Mouse (Mus musculus): ENCODE data around the gene Nfatc4. TPM values are rescaled to one million over a fixed set of nuclear protein-coding genes. Genes with fewer than 3 reads are reported as not detected.

Gene Nfatc4
- polyA plus RNA-seq, 1 experiment from 2014 or later: 6.7 TPM

- no peak for ATAC-seq
- Histone ChIP-seq H3K36me3 (ENCODE audit: control insufficient read depth, insufficient read depth, low read length) (no peaks in the 10 kb centered on the region), H3K27ac (ENCODE audit: low read length) (no peak overlapping the region), H3K27me3 (ENCODE audit: control insufficient read depth, insufficient read depth, low read depth, low read length) (no peaks in the 10 kb centered on the region), H3K9me3 (replicated peaks; ENCODE audit: control insufficient read depth, low read length, poor library complexity, severe bottlenecking) (no peaks in the 10 kb centered on the region), H3K4me2 (ENCODE audit: low read length) (peak overlapping the region; percentile 1; the same call in 1 of the 2 replicates), H3K9ac (ENCODE audit: low read depth, low read length) (no peak overlapping the region), H3K4me3 (ENCODE audit: low read depth, low read length) (no peak overlapping the region), H3K4me1 (ENCODE audit: control insufficient read depth, insufficient read depth, low read length) (peaks cover 44% of the 10 kb centered on the region)
- 75% methylated on average over 4 of the region's 4 CpGs for WGBS
Measured at GRCm38 (mm10) chr14:55857588-55857987, 34.6 kb downstream of the Nfatc4 start.

DNA sequence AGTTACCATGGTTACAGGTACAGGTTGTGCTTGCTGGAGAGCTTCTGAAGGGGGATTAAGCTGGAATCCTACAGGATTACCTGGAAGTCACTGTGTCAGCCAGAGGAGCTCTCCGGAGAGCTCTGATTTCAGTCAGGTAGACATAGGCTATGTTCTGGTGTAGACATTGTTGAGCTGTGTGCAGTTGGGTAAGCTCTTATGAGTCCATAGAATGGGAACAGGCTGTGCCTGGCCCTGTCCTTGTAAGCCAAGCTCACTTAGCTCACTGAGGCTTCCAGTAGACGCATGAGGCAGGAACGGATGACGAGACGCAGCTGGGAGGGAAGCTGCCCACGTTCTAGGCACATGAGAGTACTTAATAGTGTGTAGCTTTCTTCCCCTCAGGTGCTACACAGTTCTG lies 39.2 kb downstream of the Nfatc4 start:
- peaks cover 18% of the 10 kb centered on the region for H3K4me1 ChIP-seq (ENCODE audit: control insufficient read depth, insufficient read depth, low read length)
- H3K36me3 ChIP-seq (ENCODE audit: control insufficient read depth, insufficient read depth, low read length): peaks cover 11% of the 10 kb centered on the region
- ATAC-seq: no peak
- no peaks in the 10 kb centered on the region for H3K9me3 ChIP-seq (replicated peaks; ENCODE audit: control insufficient read depth, low read length, poor library complexity, severe bottlenecking)
- no peak overlapping the region for H3K4me3 ChIP-seq (ENCODE audit: low read depth, low read length)
- 72% methylated on average over 6 of the region's 6 CpGs for WGBS
- H3K9ac ChIP-seq (ENCODE audit: low read depth, low read length): no peak overlapping the region
- no peaks in the 10 kb centered on the region for H3K27me3 ChIP-seq (ENCODE audit: control insufficient read depth, insufficient read depth, low read depth, low read length)
- H3K27ac ChIP-seq (ENCODE audit: low read length): no peak overlapping the region
- no peak overlapping the region for H3K4me2 ChIP-seq (ENCODE audit: low read length)

- no peak for ATAC-seq
- Histone ChIP-seq H3K9me3 (replicated peaks; ENCODE audit: control insufficient read depth, low read length, poor library complexity, severe bottlenecking) (no peaks in the 10 kb centered on the region), H3K4me1 (ENCODE audit: control insufficient read depth, insufficient read depth, low read length) (peaks cover 10% of the 10 kb centered on the region), H3K4me2 (ENCODE audit: low read length) (no peak overlapping the region), H3K27ac (ENCODE audit: low read length) (no peak overlapping the region), H3K4me3 (ENCODE audit: low read depth, low read length) (no peak overlapping the region), H3K9ac (ENCODE audit: low read depth, low read length) (no peak overlapping the region), H3K36me3 (ENCODE audit: control insufficient read depth, insufficient read depth, low read length) (peaks cover 15% of the 10 kb centered on the region), H3K27me3 (ENCODE audit: control insufficient read depth, insufficient read depth, low read depth, low read length) (no peaks in the 10 kb centered on the region)
- 97% methylated on average over 10 of the region's 10 CpGs for WGBS
Measured at GRCm38 (mm10) chr14:55862970-55863369, 40.0 kb downstream of the Nfatc4 start.

DNA sequence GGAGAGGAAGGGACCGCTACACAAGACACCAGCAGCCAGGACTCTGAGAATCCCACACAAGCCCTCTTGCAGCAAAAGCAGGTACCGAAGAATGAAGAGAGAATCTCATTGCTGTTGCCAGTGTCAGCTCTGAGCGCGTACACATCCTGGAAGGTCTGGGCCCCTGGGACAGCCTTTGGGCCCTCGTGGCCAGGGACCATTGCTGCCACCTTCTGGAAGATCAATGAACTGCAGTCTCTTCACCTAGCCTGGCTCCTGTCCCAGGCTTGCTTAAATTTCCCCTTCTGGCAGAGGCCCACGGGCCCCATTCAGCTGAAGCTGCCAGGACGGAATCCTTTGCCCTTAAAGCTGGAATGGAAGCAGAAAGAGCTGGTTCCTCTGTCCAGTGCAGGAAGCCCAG lies 40.8 kb downstream of the Nfatc4 start:
- H3K4me2 ChIP-seq (ENCODE audit: low read length): no peak overlapping the region
- H3K9me3 ChIP-seq (replicated peaks; ENCODE audit: control insufficient read depth, low read length, poor library complexity, severe bottlenecking): no peaks in the 10 kb centered on the region
- H3K36me3 ChIP-seq (ENCODE audit: control insufficient read depth, insufficient read depth, low read length): peaks cover 23% of the 10 kb centered on the region
- no peak for ATAC-seq
- H3K4me3 ChIP-seq (ENCODE audit: low read depth, low read length): no peak overlapping the region
- no peaks in the 10 kb centered on the region for H3K27me3 ChIP-seq (ENCODE audit: control insufficient read depth, insufficient read depth, low read depth, low read length)
- H3K27ac ChIP-seq (ENCODE audit: low read length): no peak overlapping the region
- 25% methylated on average over 7 of the region's 7 CpGs for whole genome bisulfite sequencing
- H3K9ac ChIP-seq (ENCODE audit: low read depth, low read length): no peak overlapping the region
- peaks cover 8% of the 10 kb centered on the region for H3K4me1 ChIP-seq (ENCODE audit: control insufficient read depth, insufficient read depth, low read length)

- no peaks in the 10 kb centered on the region for H3K9me3 ChIP-seq (replicated peaks; ENCODE audit: control insufficient read depth, low read length, poor library complexity, severe bottlenecking)
- no peak overlapping the region for H3K27ac ChIP-seq (ENCODE audit: low read length)
- H3K27me3 ChIP-seq (ENCODE audit: control insufficient read depth, insufficient read depth, low read depth, low read length): no peaks in the 10 kb centered on the region
- peaks cover 35% of the 10 kb centered on the region for H3K36me3 ChIP-seq (ENCODE audit: control insufficient read depth, insufficient read depth, low read length)
- no peak overlapping the region for H3K4me3 ChIP-seq (ENCODE audit: low read depth, low read length)
- no peak overlapping the region for H3K9ac ChIP-seq (ENCODE audit: low read depth, low read length)
- no peak overlapping the region for H3K4me2 ChIP-seq (ENCODE audit: low read length)
- ATAC-seq: no peak
- 37% methylated on average over 4 of the region's 4 CpGs for WGBS
- peaks cover under 1% of the 10 kb centered on the region for H3K4me1 ChIP-seq (ENCODE audit: control insufficient read depth, insufficient read depth, low read length)
Measured at GRCm38 (mm10) chr14:55866962-55867361, 44.0 kb downstream of the Nfatc4 start.

DNA sequence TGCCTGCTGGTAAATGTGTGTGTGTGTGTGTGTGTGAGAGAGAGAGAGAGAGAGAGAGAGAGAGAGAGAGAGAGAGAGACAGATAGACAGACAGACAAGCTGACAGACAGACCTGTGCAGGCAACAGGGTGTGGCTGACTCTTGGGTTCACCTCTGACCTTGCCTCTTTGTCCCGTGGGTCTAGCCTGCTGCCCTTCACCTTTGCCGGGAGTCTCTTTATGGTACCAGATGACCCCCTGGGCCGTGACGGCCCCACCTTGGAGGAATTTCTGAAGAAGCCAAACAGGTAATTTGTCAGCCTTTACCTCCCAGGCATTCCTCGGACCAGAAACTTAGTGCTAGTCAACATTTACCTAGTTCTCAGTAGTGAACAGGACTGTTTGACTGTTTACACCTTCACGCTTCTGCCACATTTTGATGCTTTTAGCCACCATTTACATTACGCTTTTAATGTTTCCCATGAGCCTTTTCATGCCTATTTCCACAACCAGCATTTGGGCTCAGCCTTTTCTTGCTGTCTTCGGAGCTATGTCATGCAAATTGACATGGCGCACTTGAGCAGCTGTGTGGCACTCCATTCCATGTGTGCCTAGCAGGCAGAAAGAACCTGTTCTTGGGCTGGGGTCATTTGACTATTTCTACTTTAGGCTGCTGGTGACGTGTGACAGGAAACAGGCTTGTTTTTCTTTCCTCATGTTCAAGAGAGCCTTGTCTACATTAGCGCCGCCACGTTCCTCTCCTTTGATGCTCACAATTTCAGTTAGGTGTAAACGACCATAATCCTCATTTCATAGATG lies 45.5 kb downstream of the Nfatc4 start:
- H3K36me3 ChIP-seq (ENCODE audit: control insufficient read depth, insufficient read depth, low read length): peaks cover 42% of the 10 kb centered on the region
- no peak overlapping the region for H3K9ac ChIP-seq (ENCODE audit: low read depth, low read length)
- no peak for ATAC-seq
- 90% methylated on average over 14 of the region's 14 CpGs for WGBS
- peaks cover 2% of the 10 kb centered on the region; the same call in 1 of the 2 replicates for H3K4me1 ChIP-seq (ENCODE audit: control insufficient read depth, insufficient read depth, low read length)
- no peak overlapping the region for H3K27ac ChIP-seq (ENCODE audit: low read length)
- H3K9me3 ChIP-seq (replicated peaks; ENCODE audit: control insufficient read depth, low read length, poor library complexity, severe bottlenecking): no peaks in the 10 kb centered on the region
- no peak overlapping the region for H3K4me2 ChIP-seq (ENCODE audit: low read length)
- H3K4me3 ChIP-seq (ENCODE audit: low read depth, low read length): no peak overlapping the region
- H3K27me3 ChIP-seq (ENCODE audit: control insufficient read depth, insufficient read depth, low read depth, low read length): no peaks in the 10 kb centered on the region

DNA sequence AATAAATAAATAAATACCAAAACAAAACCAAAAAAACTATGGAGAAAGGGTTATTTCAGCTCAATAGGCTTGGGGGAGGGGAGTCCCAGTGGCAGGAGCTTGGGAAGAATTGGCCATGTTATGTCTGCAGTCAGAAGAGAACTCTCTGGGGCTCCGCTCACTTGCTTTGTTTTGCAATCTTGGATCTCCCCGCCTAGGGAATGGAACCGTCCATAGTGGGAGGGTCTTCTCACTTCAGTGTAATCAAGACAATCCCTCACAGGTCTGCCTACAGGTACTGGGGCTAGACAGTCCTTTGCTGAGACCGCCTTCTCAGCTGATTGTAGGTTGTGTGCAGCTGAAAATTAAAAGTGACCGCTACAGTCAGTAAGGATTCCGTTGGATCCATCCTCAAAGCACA lies 46.6 kb downstream of the Nfatc4 start:
- Histone ChIP-seq H3K4me1 (ENCODE audit: control insufficient read depth, insufficient read depth, low read length) (peaks cover 10% of the 10 kb centered on the region; the same call in 1 of the 2 replicates), H3K9ac (ENCODE audit: low read depth, low read length) (no peak overlapping the region), H3K36me3 (ENCODE audit: control insufficient read depth, insufficient read depth, low read length) (peaks cover 37% of the 10 kb centered on the region), H3K4me2 (ENCODE audit: low read length) (no peak overlapping the region), H3K9me3 (replicated peaks; ENCODE audit: control insufficient read depth, low read length, poor library complexity, severe bottlenecking) (no peaks in the 10 kb centered on the region), H3K27me3 (ENCODE audit: control insufficient read depth, insufficient read depth, low read depth, low read length) (no peaks in the 10 kb centered on the region), H3K4me3 (ENCODE audit: low read depth, low read length) (no peak overlapping the region), H3K27ac (ENCODE audit: low read length) (no peak overlapping the region)
- WGBS: 97% methylated on average over 6 of the region's 6 CpGs
- no peak for ATAC-seq

- peaks cover 31% of the 10 kb centered on the region for H3K36me3 ChIP-seq (ENCODE audit: control insufficient read depth, insufficient read depth, low read length)
- no peak overlapping the region for H3K4me2 ChIP-seq (ENCODE audit: low read length)
- H3K4me3 ChIP-seq (ENCODE audit: low read depth, low read length): no peak overlapping the region
- no peaks in the 10 kb centered on the region for H3K9me3 ChIP-seq (replicated peaks; ENCODE audit: control insufficient read depth, low read length, poor library complexity, severe bottlenecking)
- ATAC-seq: no peak
- H3K9ac ChIP-seq (ENCODE audit: low read depth, low read length): no peak overlapping the region
- no peak overlapping the region for H3K27ac ChIP-seq (ENCODE audit: low read length)
- WGBS: 94% methylated on average over 11 of the region's 12 CpGs
- no peaks in the 10 kb centered on the region for H3K27me3 ChIP-seq (ENCODE audit: control insufficient read depth, insufficient read depth, low read depth, low read length)
- H3K4me1 ChIP-seq (ENCODE audit: control insufficient read depth, insufficient read depth, low read length): peaks cover 10% of the 10 kb centered on the region; the same call in 1 of the 2 replicates
Measured at GRCm38 (mm10) chr14:55872039-55872438, 49.1 kb downstream of the Nfatc4 start.

DNA sequence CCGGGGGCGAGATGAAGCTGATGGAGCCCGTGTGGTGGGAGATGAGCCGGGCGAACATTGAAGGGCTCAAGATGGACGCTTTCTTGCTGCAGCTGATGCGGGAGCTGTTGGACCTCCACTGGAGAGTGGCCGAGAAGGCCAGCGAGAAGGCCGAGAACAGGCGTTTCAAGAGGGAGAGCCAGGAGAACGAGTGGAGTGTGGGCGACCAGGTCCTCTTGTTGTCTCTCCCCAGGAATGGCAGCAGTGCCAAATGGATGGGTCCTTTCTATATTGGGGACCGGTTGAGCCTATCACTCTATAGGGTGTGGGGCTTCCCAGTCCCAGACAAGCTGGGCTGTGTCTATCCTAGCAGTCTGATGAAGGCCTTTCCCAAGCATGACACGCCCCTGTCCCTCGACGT lies 49.6 kb downstream of the Nfatc4 start:
- 0 out of 2 replicates have a peak, but pooled peaks have one; percentile 15 for ATAC-seq
- H3K9me3 ChIP-seq (replicated peaks; ENCODE audit: control insufficient read depth, low read length, poor library complexity, severe bottlenecking): no peaks in the 10 kb centered on the region
- 90% methylated on average over 17 of the region's 17 CpGs for WGBS

More for the DNA sequence above, 49.6 kb downstream of the Nfatc4 start:
- Histone ChIP-seq H3K4me1 (ENCODE audit: control insufficient read depth, insufficient read depth, low read length) (peaks cover 10% of the 10 kb centered on the region; the same call in 1 of the 2 replicates), H3K27me3 (ENCODE audit: control insufficient read depth, insufficient read depth, low read depth, low read length) (no peaks in the 10 kb centered on the region), H3K4me2 (ENCODE audit: low read length) (no peak overlapping the region), H3K9ac (ENCODE audit: low read depth, low read length) (no peak overlapping the region), H3K27ac (ENCODE audit: low read length) (no peak overlapping the region), H3K4me3 (ENCODE audit: low read depth, low read length) (no peak overlapping the region), H3K36me3 (ENCODE audit: control insufficient read depth, insufficient read depth, low read length) (peaks cover 31% of the 10 kb centered on the region)

All from midbrain, embryonic 16.5 days (tissue).